In the genomic region with DNA sequence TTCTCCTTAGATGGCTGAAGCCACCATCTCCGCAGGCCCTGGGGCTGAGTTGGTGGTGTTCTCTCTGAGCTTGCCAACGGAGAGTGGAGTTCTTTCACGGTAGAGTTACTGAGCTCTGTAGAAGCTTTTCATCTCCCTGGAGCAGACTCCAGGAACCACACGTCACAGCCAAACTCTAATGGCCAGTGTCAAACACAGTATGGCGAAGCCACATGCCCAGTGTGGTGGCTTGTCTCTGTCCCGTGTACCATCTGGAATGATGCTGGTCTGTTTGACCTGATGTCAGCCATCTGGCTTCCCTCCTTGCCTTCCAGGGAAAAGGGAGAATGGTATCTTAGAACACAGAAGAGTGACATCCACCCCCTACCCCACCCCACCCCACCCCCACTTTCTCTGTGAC, we compare ENCODE assay signal across 22 mouse cellular contexts. TPM values are rescaled to one million over a fixed set of nuclear protein-coding genes. Genes with fewer than 3 reads are reported as not detected.
DNase-seq lines count a peak whose midpoint lies in the region; ATAC-seq and TF ChIP-seq lines count a peak whose summit lies in the region.
"Had no signal": no experiment of that assay in that cellular context is flagged by ENCODE, and none has a peak within 500 bp of the region (broad histone marks: within the 10 kb centered on the region; RNA-seq: fewer than 3 reads in every experiment).

No protein-coding gene starts in this region.

- no peak overlapping the region for H3K4me2 ChIP-seq in midbrain, postnatal 0 days (ENCODE audit: low read depth, low read length, poor library complexity, severe bottlenecking)
- no peak overlapping the region for H3K4me2 ChIP-seq in midbrain, embryonic 16.5 days (ENCODE audit: low read length)
- no peak overlapping the region for H3K4me2 ChIP-seq in hindbrain, embryonic 14.5 days (replicated peaks)
- H3K4me2 ChIP-seq: embryonic facial prominence, embryonic 13.5 days; forebrain, embryonic 12.5 days; heart, embryonic 11.5 days; heart, embryonic 15.5 days had no signal

- no peaks in the 10 kb centered on the region for H3K27me3 ChIP-seq in midbrain, postnatal 0 days (ENCODE audit: insufficient read depth, low read length)
- H3K27me3 ChIP-seq in midbrain, embryonic 16.5 days (ENCODE audit: control insufficient read depth, insufficient read depth, low read depth, low read length), result no peaks in the 10 kb centered on the region
- H3K27me3 ChIP-seq in hindbrain, embryonic 14.5 days (ENCODE audit: control insufficient read depth, insufficient read depth, low read length), result no peaks in the 10 kb centered on the region
- H3K27me3 ChIP-seq: CH12.LX; embryonic facial prominence, embryonic 13.5 days; forebrain, embryonic 12.5 days; heart, embryonic 15.5 days; Patski had no signal

- no peak for TF ChIP-seq CTCF in midbrain, postnatal 0 days (IDR thresholded peaks at IDR 0.05)

- H3K9me3 ChIP-seq in midbrain, postnatal 0 days (ENCODE audit: low read length), result no peaks in the 10 kb centered on the region
- H3K9me3 ChIP-seq in midbrain, embryonic 16.5 days (replicated peaks; ENCODE audit: control insufficient read depth, low read length, poor library complexity, severe bottlenecking), result no peaks in the 10 kb centered on the region
- no peaks in the 10 kb centered on the region for H3K9me3 ChIP-seq in hindbrain, embryonic 14.5 days (ENCODE audit: control insufficient read depth, low read length)
- H3K9me3 ChIP-seq: embryonic facial prominence, embryonic 13.5 days; forebrain, embryonic 12.5 days; heart, embryonic 15.5 days had no signal

- H3K4me1 ChIP-seq in midbrain, postnatal 0 days (ENCODE audit: insufficient read depth, low read length), result no peaks in the 10 kb centered on the region
- no peaks in the 10 kb centered on the region for H3K4me1 ChIP-seq in midbrain, embryonic 16.5 days (ENCODE audit: control insufficient read depth, insufficient read depth, low read length)
- no peaks in the 10 kb centered on the region for H3K4me1 ChIP-seq in hindbrain, embryonic 14.5 days (replicated peaks; ENCODE audit: control insufficient read depth, insufficient read depth, low read length)
- H3K4me1 ChIP-seq: embryonic facial prominence, embryonic 13.5 days; forebrain, embryonic 12.5 days had no signal

- no peak overlapping the region for H3K27ac ChIP-seq in midbrain, postnatal 0 days (ENCODE audit: low read depth, low read length)
- H3K27ac ChIP-seq in midbrain, embryonic 16.5 days (ENCODE audit: low read length), result no peak overlapping the region
- H3K27ac ChIP-seq in hindbrain, embryonic 14.5 days, result no peak overlapping the region
- H3K27ac ChIP-seq: embryonic facial prominence, embryonic 13.5 days; forebrain, embryonic 12.5 days; heart, adult 2 months; heart, embryonic 15.5 days had no signal

- peak; percentile 72 to 82 for DNase-seq in cerebellum, postnatal 10 days
- no peak for DNase-seq in cerebellum, adult 8-10 months
- DNase-seq in midbrain, postnatal 0 days (ENCODE audit: low spot score), result peak; percentile 78
- peak; percentile 26 for DNase-seq in hindbrain, embryonic 14.5 days (ENCODE audit: low spot score)
- no peak for DNase-seq in gastrocnemius, postnatal 36 days
- no peak for DNase-seq in thymus, postnatal 10 days (ENCODE audit: low spot score in 2 of 2)
- DNase-seq: adrenal gland, adult 2 months; adrenal gland, postnatal 36 days; gastrocnemius, postnatal 10 days; heart, adult 2 months; heart, postnatal 14 days; kidney, adult 11 months; kidney, adult 9 months had no signal

- intact Hi-C loops in gastrocnemius, postnatal 36 days (cut with DNase I), result no loop called here

- WGBS in midbrain, postnatal 0 days, result 76% methylated on average over 6 of the region's 6 CpGs
- 77% methylated on average over 6 of the region's 6 CpGs for WGBS in midbrain, embryonic 16.5 days
- WGBS in hindbrain, embryonic 14.5 days, result 60% methylated on average over 6 of the region's 6 CpGs

- 0 out of 2 replicates have a peak overlapping the region, but pooled peaks have one; percentile 13 for H3K9ac ChIP-seq in midbrain, postnatal 0 days (replicated peaks; ENCODE audit: low read length, poor library complexity, severe bottlenecking)
- H3K9ac ChIP-seq in midbrain, embryonic 16.5 days (ENCODE audit: low read depth, low read length), result no peak overlapping the region
- H3K9ac ChIP-seq in hindbrain, embryonic 14.5 days, result no peak overlapping the region
- H3K9ac ChIP-seq: embryonic facial prominence, embryonic 13.5 days; forebrain, embryonic 12.5 days; heart, embryonic 15.5 days had no signal

- H3K4me3 ChIP-seq in midbrain, postnatal 0 days (ENCODE audit: low read depth, low read length), result no peak overlapping the region
- H3K4me3 ChIP-seq in midbrain, embryonic 16.5 days (ENCODE audit: low read depth, low read length), result no peak overlapping the region
- H3K4me3 ChIP-seq in hindbrain, embryonic 14.5 days (replicated peaks; ENCODE audit: low read length), result no peak overlapping the region
- H3K4me3 ChIP-seq: embryonic facial prominence, embryonic 13.5 days; forebrain, embryonic 12.5 days; heart, adult 2 months; heart, embryonic 15.5 days had no signal

- peaks cover 63% of the 10 kb centered on the region for H3K36me3 ChIP-seq in midbrain, postnatal 0 days (ENCODE audit: insufficient read depth, low read length)
- peaks cover 20% of the 10 kb centered on the region for H3K36me3 ChIP-seq in midbrain, embryonic 16.5 days (ENCODE audit: control insufficient read depth, insufficient read depth, low read length)
- H3K36me3 ChIP-seq in hindbrain, embryonic 14.5 days (replicated peaks; ENCODE audit: control insufficient read depth, insufficient read depth), result peaks cover 59% of the 10 kb centered on the region

- no peak for ATAC-seq in midbrain, postnatal 0 days (ENCODE audit: low FRiP score)
- no peak for ATAC-seq in midbrain, embryonic 16.5 days
- ATAC-seq in hindbrain, embryonic 14.5 days (ENCODE audit: low FRiP score), result peak; percentile 29; the same call in 1 of the 2 replicates
- ATAC-seq: forebrain, embryonic 16.5 days; Patski had no signal

RNA-seq across cellular contexts. Expression of a gene that starts 25.8 kb away (rescaled TPM):
- total RNA-seq in midbrain, postnatal 0 days (2014; rRNA removed), result 87.3 and 185 TPM in 2 replicates
- polyA plus RNA-seq in midbrain, postnatal 0 days (2015; fragmentation: Nextera tagmentation; extraction: Ambion mirVana), result 75.4 and 82.9 TPM in 2 replicates
- polyA plus RNA-seq in midbrain, embryonic 16.5 days (2015; fragmentation: Nextera tagmentation; extraction: Ambion mirVana), result 26.5 and 41.5 TPM in 2 replicates
- polyA plus RNA-seq in hindbrain, embryonic 14.5 days (2014; fragmentation: Nextera tagmentation; extraction: Ambion mirVana), result 73.5 and 83.2 TPM in 2 replicates
- total RNA-seq in gastrocnemius, postnatal 36 days (2021), result 1 to 10 TPM in 1 of 2 experiments, under 1 TPM in 1; 0.43 to 1.2 TPM
- total RNA-seq: CH12.LX; heart, adult 2 months; hematopoietic stem cell, adult 5-6 weeks had no signal
- polyA plus RNA-seq: Patski had no signal

Comparison
In these comparisons a context has a peak if more than half of its experiments do, and no peak if none do; other contexts are left out.
1. DNase-seq: peak in cerebellum, postnatal 10 days (2 of 2), midbrain, postnatal 0 days (single experiment) and hindbrain, embryonic 14.5 days (single experiment); none in cerebellum, adult 8-10 months (single experiment), gastrocnemius, postnatal 36 days (0 of 2) and thymus, postnatal 10 days (0 of 2).